Mouse (Mus musculus): Measurements from ENCODE around the gene Fitm2. TPM values are rescaled to one million over a fixed set of nuclear protein-coding genes. Genes with fewer than 3 reads are reported as not detected.
A peak's percentile ranks its signal among the peaks of the same experiment; 100 is the strongest.

The Fitm2 gene
- total and polyA plus RNA-seq, 3 experiments, result 93.8 to 223 (median 196) TPM

DNA sequence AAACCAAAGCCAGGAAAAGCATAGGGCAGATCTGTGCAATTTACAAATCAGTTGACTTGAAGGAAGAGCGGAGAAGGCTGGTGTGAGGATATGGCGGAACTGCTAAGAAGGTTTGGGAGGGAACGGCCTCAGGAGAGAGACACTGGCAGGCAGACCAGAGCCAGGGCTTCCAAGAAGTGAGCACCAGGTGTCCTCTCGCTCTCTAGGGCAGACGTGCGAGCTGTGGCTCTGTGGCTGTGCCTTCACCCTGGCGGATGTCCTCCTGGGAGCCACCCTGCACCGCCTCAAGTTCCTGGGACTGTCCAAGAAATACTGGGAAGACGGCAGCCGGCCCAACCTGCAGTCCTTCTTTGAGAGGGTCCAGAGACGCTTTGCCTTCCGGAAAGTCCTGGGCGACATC is 19.1 kb downstream of the Fitm2 start:
- WGBS, result 80% methylated on average over 13 of the region's 13 CpGs
- intact Hi-C loops (cut with DNase I), result loop anchor here (2.0 kb wide), 1 partner anchor 19 kb away; the partner anchor contains the start of gene Fitm2

GRCm38 (mm10) chr2:163452738-163453137 is 19.7 kb downstream of the Fitm2 start:
- intact Hi-C loops (cut with DNase I), result loop anchor here (2.0 kb wide), 1 partner anchor 20 kb away; the partner anchor contains the start of gene Fitm2
- Histone ChIP-seq H3K79me2 (replicated peaks; ENCODE audit: control insufficient read depth, insufficient read depth, low read length) (no peaks in the 10 kb centered on the region), H3K4me3 (no peak overlapping the region), H3K9ac (ENCODE audit: low read depth, low read length) (no peak overlapping the region), H3K27me3 (ENCODE audit: control insufficient read depth, insufficient read depth, low read length) (peaks cover 2% of the 10 kb centered on the region; the same call in 1 of the 2 replicates), H3K36me3 (ENCODE audit: control insufficient read depth, insufficient read depth, low read length) (no peaks in the 10 kb centered on the region), H3K27ac (no peak overlapping the region), H3K4me1 (ENCODE audit: control insufficient read depth, insufficient read depth, low read length) (no peaks in the 10 kb centered on the region)
- TF ChIP-seq CTCF (IDR thresholded peaks at IDR 0.05) (peak; percentile 65), POLR2A (IDR thresholded peaks at IDR 0.05; ENCODE audit: insufficient read depth, low read depth, low read length) (no peak), EP300 (IDR thresholded peaks at IDR 0.05; ENCODE audit: insufficient read depth, low read depth, low read length) (no peak)
- DNase-seq, result no peak
- WGBS, result 78% methylated on average over 6 of the region's 6 CpGs

More for the DNA sequence above, 19.1 kb downstream of the Fitm2 start:
- no peaks in the 10 kb centered on the region for H3K79me2 ChIP-seq (replicated peaks; ENCODE audit: control insufficient read depth, insufficient read depth, low read length)
- no peak for TF ChIP-seq CTCF (IDR thresholded peaks at IDR 0.05)
- no peak for TF ChIP-seq EP300 (IDR thresholded peaks at IDR 0.05; ENCODE audit: insufficient read depth, low read depth, low read length)
- no peak for TF ChIP-seq POLR2A (IDR thresholded peaks at IDR 0.05; ENCODE audit: insufficient read depth, low read depth, low read length)
- H3K9ac ChIP-seq (ENCODE audit: low read depth, low read length), result no peak overlapping the region
- no peak overlapping the region for H3K27ac ChIP-seq
- H3K4me3 ChIP-seq, result no peak overlapping the region
- no peak for DNase-seq
- H3K27me3 ChIP-seq (ENCODE audit: control insufficient read depth, insufficient read depth, low read length), result peaks cover 2% of the 10 kb centered on the region; the same call in 1 of the 2 replicates
- no peaks in the 10 kb centered on the region for H3K4me1 ChIP-seq (ENCODE audit: control insufficient read depth, insufficient read depth, low read length)
- no peaks in the 10 kb centered on the region for H3K36me3 ChIP-seq (ENCODE audit: control insufficient read depth, insufficient read depth, low read length)

DNA sequence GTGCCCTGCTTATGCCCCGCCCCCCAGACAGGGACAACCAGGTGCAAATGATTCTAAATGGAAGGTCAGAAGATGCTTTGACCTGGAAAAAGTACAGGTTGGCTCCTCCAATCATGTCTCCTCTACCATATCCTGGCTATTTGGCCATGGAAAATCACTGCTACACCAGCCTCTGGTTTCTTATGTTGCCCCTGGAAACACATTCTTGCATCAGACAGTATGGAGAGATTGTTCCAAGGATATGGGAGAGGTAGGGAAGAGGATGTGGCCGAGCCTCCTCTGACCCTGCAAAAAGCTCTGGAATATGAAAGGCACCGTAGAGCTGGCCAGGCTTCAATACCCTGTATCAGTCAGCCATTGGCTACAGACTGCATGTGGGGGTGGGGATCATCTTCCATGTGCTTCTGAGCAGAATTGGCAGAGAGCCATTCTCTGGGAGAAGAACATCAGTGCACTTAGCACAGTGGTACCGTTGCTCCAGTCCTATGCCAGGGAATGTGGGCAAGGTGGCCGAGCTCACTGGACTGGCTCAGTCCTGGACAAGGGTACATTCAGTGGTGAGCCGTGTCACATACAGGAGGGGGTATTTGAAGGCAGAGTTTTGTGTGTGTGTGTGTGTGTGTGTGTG is 21.6 kb downstream of the Fitm2 start:
- Histone ChIP-seq H3K27me3 (ENCODE audit: control insufficient read depth, insufficient read depth, low read length) (peaks cover 2% of the 10 kb centered on the region; the same call in 1 of the 2 replicates), H3K79me2 (replicated peaks; ENCODE audit: control insufficient read depth, insufficient read depth, low read length) (no peaks in the 10 kb centered on the region), H3K9ac (ENCODE audit: low read depth, low read length) (no peak overlapping the region), H3K27ac (no peak overlapping the region), H3K4me1 (ENCODE audit: control insufficient read depth, insufficient read depth, low read length) (no peaks in the 10 kb centered on the region), H3K4me3 (no peak overlapping the region), H3K36me3 (ENCODE audit: control insufficient read depth, insufficient read depth, low read length) (no peaks in the 10 kb centered on the region)
- intact Hi-C loops (cut with DNase I), result no loop called here
- TF ChIP-seq EP300 (IDR thresholded peaks at IDR 0.05; ENCODE audit: insufficient read depth, low read depth, low read length), result no peak
- TF ChIP-seq CTCF (IDR thresholded peaks at IDR 0.05), result no peak
- no peak for TF ChIP-seq POLR2A (IDR thresholded peaks at IDR 0.05; ENCODE audit: insufficient read depth, low read depth, low read length)
- no peak for DNase-seq
- WGBS, result 44% methylated on average over 6 of the region's 6 CpGs

GRCm38 (mm10) chr2:163449276-163449675 is 23.2 kb downstream of the Fitm2 start:
- Histone ChIP-seq H3K27me3 (ENCODE audit: control insufficient read depth, insufficient read depth, low read length) (peaks cover 2% of the 10 kb centered on the region; the same call in 1 of the 2 replicates), H3K4me3 (no peak overlapping the region), H3K27ac (no peak overlapping the region), H3K4me1 (ENCODE audit: control insufficient read depth, insufficient read depth, low read length) (no peaks in the 10 kb centered on the region), H3K36me3 (ENCODE audit: control insufficient read depth, insufficient read depth, low read length) (no peaks in the 10 kb centered on the region), H3K9ac (ENCODE audit: low read depth, low read length) (no peak overlapping the region), H3K79me2 (replicated peaks; ENCODE audit: control insufficient read depth, insufficient read depth, low read length) (no peaks in the 10 kb centered on the region)
- no peak for TF ChIP-seq POLR2A (IDR thresholded peaks at IDR 0.05; ENCODE audit: insufficient read depth, low read depth, low read length)
- no peak for TF ChIP-seq CTCF (IDR thresholded peaks at IDR 0.05)
- no peak for TF ChIP-seq EP300 (IDR thresholded peaks at IDR 0.05; ENCODE audit: insufficient read depth, low read depth, low read length)
- DNase-seq, result no peak
- intact Hi-C loops (cut with DNase I), result no loop called here
- 42% methylated on average over 3 of the region's 3 CpGs for WGBS

DNA sequence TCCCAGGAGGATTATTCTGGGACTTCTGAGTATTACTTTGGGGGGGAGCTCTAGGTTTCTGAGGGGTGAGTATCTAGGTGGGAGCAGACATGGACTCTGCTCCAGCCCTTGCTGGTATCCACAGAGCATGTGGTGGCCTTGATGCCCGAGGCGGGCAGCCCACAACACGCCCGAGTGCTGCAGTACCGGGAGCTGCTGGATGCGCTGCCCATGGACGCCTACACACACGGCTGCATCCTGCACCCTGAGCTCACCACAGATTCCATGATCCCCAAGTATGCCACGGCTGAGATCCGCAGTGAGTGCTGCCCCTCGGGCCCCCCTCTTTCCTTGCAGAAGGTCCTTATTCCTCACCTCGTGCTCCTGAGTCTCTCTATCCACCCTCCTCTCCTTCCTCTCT is 25.1 kb downstream of the Fitm2 start:
- 71% methylated on average over 12 of the region's 12 CpGs for WGBS
- intact Hi-C loops (cut with DNase I), result no loop called here
- Histone ChIP-seq H3K36me3 (ENCODE audit: control insufficient read depth, insufficient read depth, low read length) (no peaks in the 10 kb centered on the region), H3K79me2 (replicated peaks; ENCODE audit: control insufficient read depth, insufficient read depth, low read length) (no peaks in the 10 kb centered on the region), H3K4me3 (no peak overlapping the region), H3K9ac (ENCODE audit: low read depth, low read length) (no peak overlapping the region), H3K27ac (no peak overlapping the region), H3K27me3 (ENCODE audit: control insufficient read depth, insufficient read depth, low read length) (peaks cover 2% of the 10 kb centered on the region; the same call in 1 of the 2 replicates), H3K4me1 (ENCODE audit: control insufficient read depth, insufficient read depth, low read length) (no peaks in the 10 kb centered on the region)
- no peak for DNase-seq
- TF ChIP-seq POLR2A (IDR thresholded peaks at IDR 0.05; ENCODE audit: insufficient read depth, low read depth, low read length) (no peak), EP300 (IDR thresholded peaks at IDR 0.05; ENCODE audit: insufficient read depth, low read depth, low read length) (no peak), CTCF (IDR thresholded peaks at IDR 0.05) (no peak)

DNA sequence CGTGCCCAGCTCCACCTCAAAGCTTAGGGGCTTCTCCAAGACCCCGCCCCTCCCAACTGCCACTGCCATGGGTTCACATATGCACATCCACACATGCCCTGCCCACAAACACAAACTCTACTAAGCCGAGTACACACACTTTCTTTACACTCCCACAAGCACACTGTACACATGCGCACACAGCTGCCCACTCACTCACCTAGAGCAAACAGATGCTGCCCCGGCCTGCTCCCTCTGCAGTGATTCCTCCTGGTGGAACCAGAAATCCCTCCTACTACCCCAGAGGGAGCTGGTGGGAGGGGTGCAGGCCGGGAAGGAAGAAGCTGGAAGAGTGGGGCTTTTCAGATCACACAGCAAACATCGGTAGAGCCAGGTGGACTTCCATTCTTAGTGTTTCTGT is 28.4 kb downstream of the Fitm2 start:
- Histone ChIP-seq H3K27me3 (ENCODE audit: control insufficient read depth, insufficient read depth, low read length) (no peaks in the 10 kb centered on the region), H3K27ac (no peak overlapping the region), H3K79me2 (replicated peaks; ENCODE audit: control insufficient read depth, insufficient read depth, low read length) (no peaks in the 10 kb centered on the region), H3K36me3 (ENCODE audit: control insufficient read depth, insufficient read depth, low read length) (no peaks in the 10 kb centered on the region), H3K4me1 (ENCODE audit: control insufficient read depth, insufficient read depth, low read length) (no peaks in the 10 kb centered on the region), H3K4me3 (no peak overlapping the region), H3K9ac (ENCODE audit: low read depth, low read length) (no peak overlapping the region)
- no peak for DNase-seq
- TF ChIP-seq POLR2A (IDR thresholded peaks at IDR 0.05; ENCODE audit: insufficient read depth, low read depth, low read length), result no peak
- TF ChIP-seq EP300 (IDR thresholded peaks at IDR 0.05; ENCODE audit: insufficient read depth, low read depth, low read length), result no peak
- intact Hi-C loops (cut with DNase I), result no loop called here
- 55% methylated on average over 7 of the region's 7 CpGs for WGBS
